Mouse (Mus musculus) kidney, embryonic 15.5 days (tissue): ENCODE results near the gene Vamp2. TPM values are rescaled to one million over a fixed set of nuclear protein-coding genes. Genes with fewer than 3 reads are reported as not detected.

Experiments used
- polyA plus RNA-seq: library from polyadenylated mRNA; unstranded; fragments of >200 nt; fragmentation: Nextera tagmentation; extraction: Ambion mirVana; gene quantifications from 2 replicates; pipeline ENCODE4 v1.2.1, GENCODE M21; 2015

Vamp2 gene
- polyA plus RNA-seq, 1 experiment from 2014 or later: 101 TPM

Other genes starting within 250 kb of the Vamp2 start
- 87.3 and 87.5 TPM in 2 replicates for gene Ndel1, start 216.6 kb upstream of the Vamp2 start, polyA plus RNA-seq
- gene Rnf222, start 199.9 kb upstream of the Vamp2 start, polyA plus RNA-seq: 0.18 and 0.27 TPM in 2 replicates
- 1,042 and 1,119 TPM in 2 replicates for gene Rpl26, start 186.9 kb upstream of the Vamp2 start, polyA plus RNA-seq
- gene Odf4, start 161.4 kb upstream of the Vamp2 start, polyA plus RNA-seq: not detected in 2 replicates
- 15.8 and 19.6 TPM in 2 replicates for gene Arhgef15, start 131.0 kb upstream of the Vamp2 start, polyA plus RNA-seq
- gene Slc25a35, start 120.4 kb upstream of the Vamp2 start, polyA plus RNA-seq: 4.8 and 5.0 TPM in 2 replicates
- 63.4 and 67.7 TPM in 2 replicates for gene Rangrf, start 113.3 kb upstream of the Vamp2 start, polyA plus RNA-seq
- 43.9 and 45.9 TPM in 2 replicates for gene Pfas, start 80.0 kb upstream of the Vamp2 start, polyA plus RNA-seq
- gene Ctc1, start 72.6 kb upstream of the Vamp2 start, polyA plus RNA-seq: 50.6 and 72.7 TPM in 2 replicates
- gene Aurkb, start 42.8 kb upstream of the Vamp2 start, polyA plus RNA-seq: 164 and 175 TPM in 2 replicates
- 7.4 and 8.7 TPM in 2 replicates for gene Borcs6, start 28.8 kb upstream of the Vamp2 start, polyA plus RNA-seq
- 60.8 and 64.3 TPM in 2 replicates for gene Tmem107, start 17.7 kb upstream of the Vamp2 start, polyA plus RNA-seq
- gene Per1, start 6.7 kb downstream of the Vamp2 start, polyA plus RNA-seq: 12.1 and 13.7 TPM in 2 replicates
- gene Hes7, start 31.9 kb downstream of the Vamp2 start, polyA plus RNA-seq: 0.42 and 0.46 TPM in 2 replicates
- 0.27 and 0.51 TPM in 2 replicates for gene 9130213A22Rik, start 34.1 kb downstream of the Vamp2 start, polyA plus RNA-seq
- gene Aloxe3, start 37.4 kb downstream of the Vamp2 start, polyA plus RNA-seq: 0.60 and 1.3 TPM in 2 replicates
- 0.08 and 0.42 TPM in 2 replicates for gene Alox12b, start 68.5 kb downstream of the Vamp2 start, polyA plus RNA-seq
- 0.33 and 0.47 TPM in 2 replicates for gene Alox8, start 109.4 kb downstream of the Vamp2 start, polyA plus RNA-seq
- gene Gucy2e, start 148.5 kb downstream of the Vamp2 start, polyA plus RNA-seq: 0.09 and 0.17 TPM in 2 replicates
- gene Cntrob, start 235.3 kb downstream of the Vamp2 start, polyA plus RNA-seq: 23.0 and 23.9 TPM in 2 replicates
- 152 and 160 TPM in 2 replicates for gene Trappc1, start 235.5 kb downstream of the Vamp2 start, polyA plus RNA-seq
- 2.9 and 3.5 TPM in 2 replicates for gene Kcnab3, start 237.8 kb downstream of the Vamp2 start, polyA plus RNA-seq